ENCODE assay signal across 10 mouse cellular contexts in genomic region chr9:75262235-75262826, GRCm38 (mm10). TPM values are rescaled to one million over a fixed set of nuclear protein-coding genes. Genes with fewer than 3 reads are reported as not detected.
DNase-seq lines count a peak whose midpoint lies in the region; TF ChIP-seq lines count a peak whose summit lies in the region.
"Had no signal": no experiment of that assay in that cellular context is flagged by ENCODE, and none has a peak within 500 bp of the region (broad histone marks: within the 10 kb centered on the region; RNA-seq: fewer than 3 reads in every experiment).

No protein-coding gene starts in this region.

- H3K27me3 ChIP-seq in heart, adult 2 months (ENCODE audit: control insufficient read depth, insufficient read depth, low read length): no peaks in the 10 kb centered on the region
- no peaks in the 10 kb centered on the region for H3K27me3 ChIP-seq in megakaryocyte, embryonic 14.5 days (replicated peaks)
- H3K27me3 ChIP-seq: limb, embryonic 13.5 days had no signal

- no peak overlapping the region for H3K27ac ChIP-seq in heart, adult 2 months
- H3K27ac ChIP-seq: limb, embryonic 13.5 days had no signal

- 58% methylated on average over 8 of the region's 8 CpGs for WGBS in heart, adult 2 months

- no peak overlapping the region for H3K9ac ChIP-seq in heart, adult 2 months (ENCODE audit: low read depth, low read length)

- no peaks in the 10 kb centered on the region for H3K79me2 ChIP-seq in heart, adult 2 months (replicated peaks; ENCODE audit: control insufficient read depth, insufficient read depth, low read length)

- no peak for DNase-seq in heart, adult 2 months
- DNase-seq in heart, postnatal 36 days: no peak
- peak; percentile 35 for DNase-seq in 3T3-L1 (ENCODE audit: low read depth, low spot score)
- DNase-seq in c-Kit-positive CD71-positive TER-119-positive erythroid progenitor cells, embryonic 14.5 days (ENCODE audit: low spot score): peak; percentile 18
- no peak for DNase-seq in kidney, adult 18-20 months
- no peak for DNase-seq in layer of hippocampus, adult 18-20 months (ENCODE audit: low spot score in 2 of 2)
- no peak for DNase-seq in kidney, adult 8-10 months
- DNase-seq: cerebellum, adult 9-11 months had no signal

- peak; percentile 13; the same call in 1 of the 2 replicates for TF ChIP-seq CTCF in heart, adult 2 months (IDR thresholded peaks at IDR 0.05)

- intact Hi-C loops in heart, adult 2 months (cut with DNase I): no loop called here
- intact Hi-C loops in heart, postnatal 36 days (cut with DNase I): no loop called here

- TF ChIP-seq POLR2A in heart, adult 2 months (IDR thresholded peaks at IDR 0.05; ENCODE audit: insufficient read depth, low read depth, low read length): no peak

- H3K9me3 ChIP-seq in megakaryocyte, embryonic 14.5 days: no peaks in the 10 kb centered on the region; the same call in 1 of the 2 replicates

- peaks cover 2% of the 10 kb centered on the region; the same call in 1 of the 2 replicates for H3K4me1 ChIP-seq in heart, adult 2 months (ENCODE audit: control insufficient read depth, insufficient read depth, low read length)
- H3K4me1 ChIP-seq in megakaryocyte, embryonic 14.5 days: peaks cover 88% of the 10 kb centered on the region

- no peak overlapping the region for H3K4me3 ChIP-seq in heart, adult 2 months
- H3K4me3 ChIP-seq in megakaryocyte, embryonic 14.5 days (replicated peaks): peak overlapping the region; percentile 82
- H3K4me3 ChIP-seq: limb, embryonic 13.5 days had no signal

- no peaks in the 10 kb centered on the region for H3K36me3 ChIP-seq in heart, adult 2 months (ENCODE audit: control insufficient read depth, insufficient read depth, low read length)
- peaks cover 6% of the 10 kb centered on the region for H3K36me3 ChIP-seq in megakaryocyte, embryonic 14.5 days (replicated peaks; ENCODE audit: low read length)
- H3K36me3 ChIP-seq: limb, embryonic 13.5 days had no signal

- TF ChIP-seq EP300 in heart, adult 2 months (IDR thresholded peaks at IDR 0.05; ENCODE audit: insufficient read depth, low read depth, low read length): no peak

RNA-seq across cellular contexts. Expression of gene Myo5c, which starts 30.5 kb away (rescaled TPM):
- 1 to 10 TPM; 5.0 to 5.9 TPM for total RNA-seq in heart, adult 2 months (2021)
- 5.1 and 9.3 TPM in 2 replicates for polyA plus RNA-seq in heart, adult 2 months (2012; rRNA removed)
- total RNA-seq in heart, postnatal 36 days (2021): 1 to 10 TPM; 5.2 to 6.7 TPM
- 0.27 TPM in 1 of 2 replicates, not detected in the other for polyA plus RNA-seq in megakaryocyte, embryonic 14.5 days (2012; ENCODE audit: insufficient read depth, low replicate concordance)
- total RNA-seq in layer of hippocampus, adult 18-20 months (2021): under 1 TPM; 0.43 to 0.87 TPM

RNA-seq across cellular contexts. Expression of gene Gnb5, which starts 43.8 kb away (rescaled TPM):
- total RNA-seq in heart, adult 2 months (2021): 10 to 100 TPM; 23.5 to 23.9 TPM
- 33.0 and 52.8 TPM in 2 replicates for polyA plus RNA-seq in heart, adult 2 months (2012; rRNA removed)
- 10 to 100 TPM; 18.7 to 25.7 TPM for total RNA-seq in heart, postnatal 36 days (2021)
- 6.7 and 7.5 TPM in 2 replicates for polyA plus RNA-seq in megakaryocyte, embryonic 14.5 days (2012; ENCODE audit: insufficient read depth, low replicate concordance)
- total RNA-seq in layer of hippocampus, adult 18-20 months (2021): 100 to 1,000 TPM; 130 to 135 TPM

Comparison
In these comparisons a context has a peak if more than half of its experiments do, and no peak if none do; other contexts are left out.
1. DNase-seq: peak in 3T3-L1 (single experiment) and c-Kit-positive CD71-positive TER-119-positive erythroid progenitor cells, embryonic 14.5 days (single experiment); none in heart, adult 2 months (0 of 2), heart, postnatal 36 days (0 of 2), kidney, adult 18-20 months (single experiment), layer of hippocampus, adult 18-20 months (0 of 2) and kidney, adult 8-10 months (0 of 2).
2. RNA of gene Gnb5, which starts 43.8 kb away (total RNA-seq): 130 to 135 TPM in layer of hippocampus, adult 18-20 months; 18.7 to 25.7 TPM in heart, postnatal 36 days and 23.5 to 23.9 TPM in heart, adult 2 months; every median in the first group is over 4 times any median in the second.